Mouse (Mus musculus) NIH3T3 (cell line): ENCODE results near the gene Gpr65.
"Not testable (repeated sequence)": the region's sequence is repeated elsewhere in the genome, so short reads cannot be mapped to it uniquely, and the experiment has no call there.

ENCODE experiments used
- DNase-seq: peaks from one replicate; pipeline ENCODE4 v3.0.0-alpha.2; 2012; ENCODE audit warnings: low read depth

The Gpr65 gene

DNA sequence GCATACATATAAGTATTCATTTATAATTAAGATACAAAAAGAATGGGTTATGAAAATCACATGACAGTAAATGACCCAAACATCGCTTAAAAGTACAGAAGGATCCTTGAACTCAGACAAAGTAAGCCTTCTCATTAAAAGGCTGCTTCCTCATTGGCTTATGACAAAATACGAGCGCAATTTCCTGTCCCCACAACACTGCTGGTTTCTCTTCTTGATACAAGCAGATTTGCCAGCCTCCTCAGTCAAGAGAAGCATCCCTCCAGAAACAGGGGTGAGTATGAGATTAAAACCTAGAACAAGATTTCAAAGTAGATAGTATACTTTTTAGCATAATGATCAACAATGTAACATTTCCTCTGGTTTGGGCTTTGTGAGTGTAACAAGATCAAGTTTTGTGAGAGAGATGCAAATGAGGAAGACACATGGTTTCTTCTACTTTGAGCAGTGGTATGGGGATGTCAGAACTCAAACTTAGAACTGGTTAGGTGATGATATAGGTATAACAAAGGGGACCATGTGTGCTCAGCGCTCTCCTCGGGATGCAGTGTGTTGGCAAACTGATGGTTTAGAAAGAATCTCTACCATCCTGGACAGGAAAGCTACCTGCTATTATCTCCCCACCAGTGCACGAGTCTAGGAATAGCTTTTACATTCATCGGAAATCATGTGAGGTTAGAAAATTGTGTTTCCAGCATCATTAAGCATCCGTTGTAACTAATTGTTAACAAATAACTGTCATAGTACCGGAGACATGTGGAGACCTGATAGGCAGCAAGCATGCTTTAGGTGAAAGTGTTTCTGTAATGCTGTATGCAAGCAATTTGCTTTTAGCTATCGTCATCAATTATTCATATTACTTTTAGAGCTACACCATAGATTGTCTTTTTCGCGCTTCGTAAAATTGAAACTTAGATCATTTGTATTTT lies at the start of gene Gpr65:
Gene Gpr65, plus strand, starts transcription at position 195 of the 929 bp plus-strand sequence.
- no peak for DNase-seq

DNA sequence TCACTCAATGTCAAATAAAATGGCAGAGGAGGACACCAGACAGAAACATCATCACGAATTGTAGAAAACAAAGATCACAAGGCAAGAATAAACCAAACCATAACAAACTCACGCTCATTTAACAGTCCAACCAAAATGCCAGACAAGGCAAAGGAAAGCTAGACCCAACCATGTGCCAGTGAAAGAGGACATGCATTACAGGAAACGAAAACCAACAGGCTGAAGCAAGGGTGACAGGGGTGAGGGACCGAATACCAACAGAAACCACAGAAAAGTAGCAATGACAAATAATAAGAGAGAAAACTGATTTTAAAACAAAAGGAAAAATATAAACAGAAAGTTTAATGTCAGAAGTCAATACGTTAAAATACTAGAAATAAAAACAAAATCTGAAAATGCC lies 45.1 kb upstream of the Gpr65 start:
- no peak for DNase-seq

DNA sequence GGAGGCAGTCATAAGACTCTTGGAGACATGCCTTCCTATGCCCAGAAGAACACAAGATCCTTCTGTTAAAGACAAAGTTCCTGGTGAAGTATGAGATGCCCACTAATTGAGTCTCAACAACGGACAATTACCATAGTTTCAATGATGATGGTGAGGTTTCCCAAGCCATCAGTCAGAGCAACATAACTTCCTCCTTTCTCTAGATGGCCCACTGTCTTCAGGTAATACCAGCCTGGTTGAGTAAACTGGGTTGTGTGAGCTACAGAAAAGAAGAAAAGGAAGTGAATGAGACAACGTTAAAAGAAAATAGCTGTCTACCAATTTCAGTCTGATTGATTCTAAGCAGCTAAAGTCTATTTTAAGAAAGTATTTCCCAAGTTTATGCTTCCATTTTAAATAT lies 41.4 kb upstream of the Gpr65 start:
- DNase-seq: no peak

GRCm38 (mm10) chr12:98238478-98238877 lies 30.0 kb upstream of the Gpr65 start:
- DNase-seq: not testable (repeated sequence)

- DNase-seq: no peak
Observed at GRCm38 (mm10) chr12:98244161-98244560, 24.3 kb upstream of the Gpr65 start.

- DNase-seq: no peak
Observed at GRCm38 (mm10) chr12:98244865-98245264, 23.6 kb upstream of the Gpr65 start.

DNA sequence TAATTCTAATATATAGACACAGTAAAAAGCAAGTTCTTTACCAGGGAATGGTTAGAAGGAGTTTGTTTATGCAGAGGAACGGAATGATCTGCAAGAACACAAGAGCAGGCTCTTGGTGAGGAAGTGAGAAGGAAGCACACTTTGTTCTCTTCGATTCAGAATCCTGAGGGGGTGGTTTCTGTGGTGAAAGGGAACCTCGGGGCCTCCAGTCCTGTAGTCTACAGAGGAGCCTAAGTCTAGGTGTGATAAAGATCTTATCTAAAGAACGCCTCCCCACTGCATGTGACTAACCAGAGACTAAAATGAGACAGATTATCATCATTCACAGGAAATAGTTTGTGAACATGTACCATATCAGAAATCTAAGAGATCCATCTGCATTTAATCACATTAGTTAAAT lies 21.6 kb upstream of the Gpr65 start:
- no peak for DNase-seq

DNA sequence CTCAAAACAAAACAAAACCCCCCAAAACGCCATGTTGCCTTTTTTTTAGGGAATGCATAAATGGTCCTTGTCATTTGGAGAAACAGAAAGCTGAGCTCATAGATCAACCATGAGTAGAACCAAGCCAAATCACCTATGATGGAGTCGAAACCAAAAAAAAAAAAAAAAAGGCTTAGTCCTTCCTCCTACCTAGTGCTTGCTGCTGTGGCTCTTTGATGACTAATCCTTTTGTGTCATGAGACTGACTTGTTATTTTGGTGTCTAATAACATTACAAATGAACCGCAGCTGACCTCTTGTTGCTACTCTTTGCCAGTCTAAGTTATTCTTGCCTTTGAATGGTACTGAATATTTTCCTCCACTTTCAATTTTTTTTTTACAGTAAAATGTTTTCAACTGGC lies 18.8 kb upstream of the Gpr65 start:
- peak; percentile 52 for DNase-seq

DNA sequence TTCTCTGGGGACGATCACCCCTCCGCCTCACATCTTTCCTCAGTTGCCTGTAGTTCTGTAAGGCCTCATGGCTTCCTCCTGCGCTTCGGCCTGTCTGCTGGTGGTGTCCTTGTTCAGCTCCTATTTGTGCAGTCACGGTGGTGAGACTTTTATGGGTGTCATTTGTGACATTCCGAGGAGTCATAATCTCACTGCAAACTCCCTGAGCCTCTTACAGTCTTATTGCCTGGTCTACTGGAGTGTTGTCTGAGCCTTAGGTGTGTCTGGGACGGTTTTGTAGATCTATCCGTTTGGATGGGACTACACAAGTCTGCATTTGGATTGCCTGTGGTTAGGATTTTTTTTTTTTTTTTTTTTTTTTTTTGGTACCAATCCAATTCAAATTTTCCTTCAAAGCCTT lies 18.1 kb upstream of the Gpr65 start:
- DNase-seq: no peak

- DNase-seq: no peak
Observed at GRCm38 (mm10) chr12:98252417-98252816, 16.0 kb upstream of the Gpr65 start.

DNA sequence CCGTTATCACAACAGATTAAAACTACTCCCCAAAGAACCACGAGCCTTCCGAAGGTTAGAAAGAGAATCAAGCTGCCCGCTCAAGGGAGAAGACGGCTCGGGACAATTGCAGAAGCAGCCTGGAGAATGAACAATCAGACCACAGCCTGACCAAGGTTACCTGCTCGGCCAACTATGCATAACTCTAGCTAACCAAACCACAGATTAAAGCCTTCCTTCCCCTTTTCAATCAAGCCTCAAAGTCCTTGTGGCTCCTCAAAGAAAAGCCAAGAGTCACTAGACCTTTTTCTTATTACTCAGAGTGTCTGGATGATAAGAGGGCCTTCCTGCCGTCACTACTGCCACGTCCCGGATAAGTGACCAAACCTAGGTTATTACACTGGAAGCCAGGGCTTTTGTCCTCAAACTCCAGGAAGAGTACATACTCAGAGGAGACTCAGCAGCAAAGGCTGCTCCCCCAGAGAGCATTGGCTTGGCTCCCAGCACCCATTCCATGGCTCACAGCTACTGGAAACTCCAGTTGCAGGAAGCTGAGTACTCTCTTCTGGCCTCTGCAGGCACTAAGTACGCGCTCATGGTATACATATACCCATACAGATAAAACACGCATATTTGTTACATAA lies 13.0 kb upstream of the Gpr65 start:
- peak; percentile 31 for DNase-seq

DNA sequence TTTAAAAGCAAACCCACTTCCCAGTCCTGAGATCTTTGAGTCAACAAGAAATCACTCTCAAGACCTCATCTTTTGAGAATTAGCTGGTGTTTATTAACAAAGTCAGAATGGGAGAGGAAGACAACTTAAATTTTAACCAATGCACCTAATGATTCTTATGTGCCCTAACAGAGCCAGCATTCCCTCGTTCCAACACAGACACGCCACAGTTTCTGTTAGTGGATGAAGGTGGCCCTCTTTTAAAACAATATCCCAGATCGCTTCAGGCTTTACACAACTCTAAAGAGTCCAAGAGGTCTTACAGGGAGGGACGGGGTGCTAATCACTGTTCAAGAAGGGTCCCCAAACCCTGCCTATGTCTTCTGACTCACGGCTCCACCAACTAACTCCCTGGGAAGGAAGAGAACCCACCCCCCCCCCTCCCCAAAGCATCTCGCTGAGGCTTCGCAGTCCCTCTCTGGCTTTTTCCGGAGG lies 10.0 kb upstream of the Gpr65 start:
- no peak for DNase-seq

DNA sequence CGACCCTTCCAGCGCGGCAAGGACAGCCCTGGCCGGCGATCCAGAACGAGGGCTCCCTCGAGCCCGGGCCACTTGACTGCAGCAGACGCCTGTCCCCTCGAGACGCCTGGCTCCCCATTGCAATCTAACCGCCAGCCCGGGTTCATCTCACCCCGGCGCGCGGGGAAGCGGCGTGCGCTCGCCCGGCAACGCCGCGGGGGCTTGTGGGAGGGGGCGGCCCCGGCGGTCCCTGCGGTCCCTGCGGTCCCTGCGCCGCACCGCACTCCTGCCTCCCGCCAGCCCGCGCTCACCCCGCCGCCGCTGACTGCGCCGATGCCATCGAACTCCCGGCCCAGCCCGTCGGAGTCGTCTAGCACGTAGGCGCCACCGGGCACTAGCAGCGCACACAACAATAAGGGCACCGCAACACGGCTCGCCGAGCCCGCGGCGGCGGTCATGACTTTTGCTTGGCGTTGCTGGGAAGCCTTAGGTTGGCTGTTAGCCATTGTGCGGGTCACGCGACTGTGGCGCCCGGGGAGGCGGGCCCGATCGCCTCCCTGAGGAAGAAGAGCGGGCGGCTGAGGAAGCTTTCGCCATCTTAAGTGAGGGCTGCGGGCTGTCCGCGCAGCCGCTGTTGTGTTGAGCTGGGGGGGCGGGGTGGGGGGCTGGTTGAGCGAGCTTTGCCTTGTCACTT lies 9.5 kb upstream of the Gpr65 start, which contains the start of gene Galc:
Gene Galc, minus strand, starts transcription at position 615 of the 673 bp plus-strand sequence.
- peak; percentile 95 for DNase-seq

DNA sequence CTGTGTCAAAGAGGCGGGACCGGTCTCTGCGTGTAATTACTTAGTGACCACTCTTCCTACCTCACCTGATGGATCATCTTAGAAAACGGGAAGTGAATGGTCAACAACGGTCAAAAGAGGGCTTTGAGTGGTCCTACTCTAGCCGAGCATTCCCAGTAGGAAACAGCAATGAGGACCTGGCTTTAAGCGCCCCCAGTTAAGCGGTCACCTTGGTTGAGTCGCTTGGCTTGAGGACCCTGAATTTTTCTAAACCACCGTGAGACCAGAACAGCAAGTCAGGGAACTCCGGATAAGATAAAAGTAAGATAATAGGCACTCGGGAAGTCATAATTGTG lies 8.9 kb upstream of the Gpr65 start:
- no peak for DNase-seq

DNA sequence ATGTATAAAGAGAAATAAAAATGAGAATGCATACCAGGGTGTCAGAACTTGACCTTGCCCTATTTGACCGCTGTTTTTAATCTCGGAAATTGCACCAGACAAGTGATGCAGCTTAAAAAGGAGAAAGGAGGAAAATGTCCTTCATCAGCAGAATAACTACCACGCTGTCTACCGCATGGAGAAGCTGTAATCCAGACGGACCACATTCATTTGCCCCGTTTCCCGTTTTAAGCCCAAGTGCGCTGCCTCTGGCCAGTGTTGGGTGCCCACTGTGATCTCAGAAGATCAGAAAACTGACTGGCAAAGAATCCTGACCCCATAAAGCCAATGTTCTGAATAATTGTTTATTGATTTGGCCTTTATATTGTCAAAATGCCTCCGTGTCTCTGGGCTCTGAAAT lies 2.7 kb upstream of the Gpr65 start:
- no peak for DNase-seq

GRCm38 (mm10) chr12:98269791-98270745 lies 1.6 kb downstream of the Gpr65 start:
- peak; percentile 54 for DNase-seq

DNA sequence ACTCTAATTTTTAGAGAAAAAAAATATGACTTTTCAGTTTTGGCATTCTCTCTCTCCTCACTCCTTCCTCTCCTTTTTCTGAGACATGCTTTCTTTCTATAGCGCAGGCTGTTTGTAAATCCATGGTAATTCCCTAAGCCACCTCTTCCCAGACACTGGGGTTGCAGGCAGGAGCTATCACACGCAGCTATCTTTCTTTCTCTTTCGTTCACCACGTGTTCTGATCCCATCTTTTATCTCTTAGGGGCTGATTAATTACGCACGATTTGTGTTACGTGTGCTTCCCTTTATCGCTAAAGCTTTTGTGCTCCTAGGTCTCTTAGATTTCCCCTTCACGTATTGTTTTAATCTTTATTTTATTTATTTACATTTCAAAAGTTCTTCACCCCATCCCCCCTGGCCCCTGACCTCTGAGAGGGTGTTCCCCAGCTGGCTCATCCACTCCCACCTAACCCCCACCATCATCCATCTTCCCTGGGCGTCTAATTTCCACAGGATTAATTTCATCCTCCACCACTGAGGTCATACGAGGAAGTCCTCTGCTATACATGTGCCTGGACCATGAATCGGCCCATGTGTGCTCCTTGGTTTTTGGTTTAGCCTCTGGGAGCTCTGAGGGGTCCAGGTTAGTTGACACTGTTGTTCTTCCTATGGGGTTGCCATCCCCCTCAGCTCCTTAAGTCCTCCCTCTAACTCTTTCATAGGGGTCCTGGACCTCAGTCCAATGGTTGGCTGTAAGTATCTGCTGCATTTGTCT lies 2.6 kb downstream of the Gpr65 start:
- DNase-seq: no peak

GRCm38 (mm10) chr12:98272433-98272832 lies 4.0 kb downstream of the Gpr65 start:
- no peak for DNase-seq

DNA sequence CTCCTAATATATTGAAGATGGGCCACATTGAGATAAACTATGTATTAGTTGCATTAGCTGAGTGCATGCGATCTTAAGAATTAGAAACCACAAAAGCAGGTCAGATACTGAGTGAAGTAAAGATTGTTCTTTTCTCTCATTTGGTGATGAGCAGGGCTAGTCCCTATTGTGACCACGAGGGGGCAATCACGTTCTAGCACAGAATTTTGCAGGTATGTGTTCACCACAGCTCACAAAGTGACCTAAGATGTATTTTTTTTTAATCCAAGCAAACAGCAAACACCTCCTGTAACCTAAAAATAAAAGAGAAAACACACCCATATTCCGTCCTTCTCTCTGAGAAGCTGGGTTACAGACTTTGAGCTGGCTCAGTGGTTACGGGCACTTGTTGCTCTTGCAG lies 12.1 kb downstream of the Gpr65 start:
- peak; percentile 88 for DNase-seq

GRCm38 (mm10) chr12:98280996-98281395 lies 12.6 kb downstream of the Gpr65 start:
- no peak for DNase-seq
